Mouse (Mus musculus) intestine, embryonic 16.5 days (tissue): ENCODE results near the gene Tgfb1i1. TPM values are rescaled to one million over a fixed set of nuclear protein-coding genes. Genes with fewer than 3 reads are reported as not detected.
A peak's percentile ranks its signal among the peaks of the same experiment; 100 is the strongest.

ENCODE experiments used
- ATAC-seq: fragments of 200-750 bp; cut with Nextera tagmentation; 2 replicates; pipeline ENCODE4 v1.8.0; 2017; ENCODE audit warnings: moderate TSS enrichment, moderate library complexity
- H3K27ac ChIP-seq: fragments of 300-500 bp; sonication (generic); 2 replicates; pipeline ENCODE4 v1.5.1; 2014; ENCODE audit warnings: mild to moderate bottlenecking, low read length
- H3K27me3 ChIP-seq: fragments of 300-500 bp; sonication (generic); replicated peaks from 2 replicates; pipeline ENCODE4 v1.6.1; 2014; ENCODE audit warnings: low read length, control low read depth, mixed read lengths; ENCODE audit not compliant: control insufficient read depth, insufficient read depth
- H3K36me3 ChIP-seq: fragments of 300-500 bp; sonication (generic); 2 replicates; pipeline ENCODE4 v1.6.1; 2014; ENCODE audit warnings: low read length, control low read depth; ENCODE audit not compliant: control insufficient read depth, insufficient read depth
- H3K4me1 ChIP-seq: fragments of 300-500 bp; sonication (generic); 2 replicates; pipeline ENCODE4 v1.6.1; 2014; ENCODE audit warnings: low read length, control low read depth, mixed read lengths; ENCODE audit not compliant: control insufficient read depth, insufficient read depth
- H3K4me2 ChIP-seq: fragments of 300-500 bp; sonication (generic); 2 replicates; pipeline ENCODE4 v1.6.1; 2014; ENCODE audit warnings: low read depth, low read length, control low read depth
- H3K4me3 ChIP-seq: fragments of 300-500 bp; sonication (generic); 2 replicates; pipeline ENCODE4 v1.5.1; 2014; ENCODE audit warnings: mild to moderate bottlenecking, low read length
- H3K9ac ChIP-seq: fragments of 300-500 bp; sonication (generic); 2 replicates; pipeline ENCODE4 v1.6.1; 2014; ENCODE audit warnings: low read depth, low read length
- H3K9me3 ChIP-seq: fragments of 300-500 bp; sonication (generic); 2 replicates; pipeline ENCODE4 v1.6.1; 2016; ENCODE audit warnings: low read length, control low read depth; ENCODE audit not compliant: control insufficient read depth
- WGBS: fragments of 180-500 bp; shearing (Covaris S2); extraction: QIAGEN DNeasy Blood & Tissue Kit; methylation state at CpG from one replicate; pipeline ENCODE4 v1.1.7; 2014; 5-methylcytosine and 5-hydroxymethylcytosine counted together
- polyA plus RNA-seq: library from polyadenylated mRNA; unstranded; fragments of >200 nt; fragmentation: Nextera tagmentation; extraction: Ambion mirVana; gene quantifications from 2 replicates; pipeline ENCODE4 v1.2.1, GENCODE M21; 2015

Gene Tgfb1i1
- polyA plus RNA-seq, 1 experiment from 2014 or later = 175 TPM

- no peak overlapping the region for H3K9ac ChIP-seq
- H3K9me3 ChIP-seq = no peaks in the 10 kb centered on the region
- no peak overlapping the region for H3K4me3 ChIP-seq
- no peak overlapping the region for H3K27ac ChIP-seq
- ATAC-seq = no peak
- H3K36me3 ChIP-seq = no peaks in the 10 kb centered on the region
- H3K27me3 ChIP-seq = no peaks in the 10 kb centered on the region
- no peak overlapping the region for H3K4me2 ChIP-seq
- WGBS = 89% methylated on average over 3 of the region's 3 CpGs
- no peaks in the 10 kb centered on the region for H3K4me1 ChIP-seq
Observed at GRCm38 (mm10) chr7:128220936-128221335, 25.7 kb upstream of the Tgfb1i1 start.

DNA sequence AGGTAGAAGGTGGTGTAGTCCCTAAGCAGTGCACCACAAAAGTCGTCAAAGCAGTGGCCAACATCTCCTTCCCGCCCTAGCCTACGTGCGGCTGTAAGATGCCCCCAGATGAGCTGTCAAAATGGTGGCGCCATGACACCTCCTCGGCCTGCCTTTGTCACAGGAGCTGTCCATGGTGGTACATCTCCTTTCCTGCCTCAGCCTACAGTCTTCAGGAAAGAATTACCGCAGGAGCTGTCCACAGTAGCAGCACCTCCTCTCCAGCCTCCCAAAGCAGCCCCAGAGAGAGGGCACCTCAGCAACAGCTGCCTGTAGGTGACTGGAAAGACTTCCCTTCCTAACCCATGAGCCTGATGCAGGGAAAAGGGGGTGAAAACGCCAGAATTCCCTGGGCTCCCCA lies 14.9 kb upstream of the Tgfb1i1 start:
- Histone ChIP-seq H3K27me3 (no peaks in the 10 kb centered on the region), H3K36me3 (no peaks in the 10 kb centered on the region), H3K27ac (no peak overlapping the region), H3K4me2 (no peak overlapping the region), H3K9me3 (no peaks in the 10 kb centered on the region), H3K4me3 (no peak overlapping the region), H3K4me1 (peaks cover 3% of the 10 kb centered on the region), H3K9ac (no peak overlapping the region)
- ATAC-seq = no peak
- 38% methylated on average over 8 of the region's 8 CpGs for WGBS

GRCm38 (mm10) chr7:128234796-128235195 lies 11.8 kb upstream of the Tgfb1i1 start:
- no peak for ATAC-seq
- no peak overlapping the region for H3K27ac ChIP-seq
- no peak overlapping the region for H3K4me2 ChIP-seq
- no peaks in the 10 kb centered on the region for H3K9me3 ChIP-seq
- 86% methylated on average over 2 of the region's 2 CpGs for WGBS
- H3K4me1 ChIP-seq = peaks cover 10% of the 10 kb centered on the region
- H3K36me3 ChIP-seq = 0 out of 2 replicates have a peak, but pooled peaks cover 2% of the 10 kb centered on the region
- H3K9ac ChIP-seq = no peak overlapping the region
- no peaks in the 10 kb centered on the region for H3K27me3 ChIP-seq
- H3K4me3 ChIP-seq = no peak overlapping the region

DNA sequence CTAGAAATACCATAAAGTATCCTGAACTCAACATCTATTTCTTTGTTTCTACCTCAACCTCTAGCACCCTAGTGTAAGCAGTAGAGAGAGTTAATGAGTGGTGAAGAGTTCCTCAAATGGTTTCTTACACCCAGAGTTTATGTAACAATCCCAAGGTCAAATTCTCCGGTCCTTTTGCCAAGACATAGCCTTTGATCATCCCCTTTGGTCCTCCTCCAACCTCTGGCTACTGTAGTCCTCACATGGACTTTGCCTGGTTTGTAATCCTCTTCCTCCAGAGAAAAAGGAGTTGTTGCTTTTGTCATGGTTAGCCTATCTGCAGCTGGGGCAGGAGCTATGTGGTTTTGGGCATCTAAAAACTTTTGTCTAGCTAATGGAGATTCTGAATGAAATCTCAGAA lies 11.1 kb upstream of the Tgfb1i1 start:
- Histone ChIP-seq H3K4me1 (peaks cover 11% of the 10 kb centered on the region), H3K36me3 (peaks cover 4% of the 10 kb centered on the region; the same call in 1 of the 2 replicates), H3K9ac (no peak overlapping the region), H3K27ac (no peak overlapping the region), H3K9me3 (no peaks in the 10 kb centered on the region), H3K4me2 (no peak overlapping the region), H3K27me3 (no peaks in the 10 kb centered on the region), H3K4me3 (no peak overlapping the region)
- no peak for ATAC-seq
- WGBS = 70% methylated on average over 1 of the region's 1 CpGs

GRCm38 (mm10) chr7:128236426-128236825 lies 10.2 kb upstream of the Tgfb1i1 start:
- peak overlapping the region; percentile 89; the same call in 1 of the 2 replicates for H3K9ac ChIP-seq
- H3K9me3 ChIP-seq = no peaks in the 10 kb centered on the region
- peaks cover 13% of the 10 kb centered on the region for H3K4me1 ChIP-seq
- peak overlapping the region; percentile 56; the same call in 1 of the 2 replicates for H3K4me2 ChIP-seq
- WGBS = 96% methylated on average over 13 of the region's 13 CpGs
- 0 out of 2 replicates have a peak overlapping the region, but pooled peaks have one; percentile 73 for H3K4me3 ChIP-seq
- peak overlapping the region; percentile 95; the same call in 1 of the 2 replicates for H3K27ac ChIP-seq
- H3K36me3 ChIP-seq = peaks cover 4% of the 10 kb centered on the region; the same call in 1 of the 2 replicates
- H3K27me3 ChIP-seq = no peaks in the 10 kb centered on the region
- ATAC-seq = no peak

DNA sequence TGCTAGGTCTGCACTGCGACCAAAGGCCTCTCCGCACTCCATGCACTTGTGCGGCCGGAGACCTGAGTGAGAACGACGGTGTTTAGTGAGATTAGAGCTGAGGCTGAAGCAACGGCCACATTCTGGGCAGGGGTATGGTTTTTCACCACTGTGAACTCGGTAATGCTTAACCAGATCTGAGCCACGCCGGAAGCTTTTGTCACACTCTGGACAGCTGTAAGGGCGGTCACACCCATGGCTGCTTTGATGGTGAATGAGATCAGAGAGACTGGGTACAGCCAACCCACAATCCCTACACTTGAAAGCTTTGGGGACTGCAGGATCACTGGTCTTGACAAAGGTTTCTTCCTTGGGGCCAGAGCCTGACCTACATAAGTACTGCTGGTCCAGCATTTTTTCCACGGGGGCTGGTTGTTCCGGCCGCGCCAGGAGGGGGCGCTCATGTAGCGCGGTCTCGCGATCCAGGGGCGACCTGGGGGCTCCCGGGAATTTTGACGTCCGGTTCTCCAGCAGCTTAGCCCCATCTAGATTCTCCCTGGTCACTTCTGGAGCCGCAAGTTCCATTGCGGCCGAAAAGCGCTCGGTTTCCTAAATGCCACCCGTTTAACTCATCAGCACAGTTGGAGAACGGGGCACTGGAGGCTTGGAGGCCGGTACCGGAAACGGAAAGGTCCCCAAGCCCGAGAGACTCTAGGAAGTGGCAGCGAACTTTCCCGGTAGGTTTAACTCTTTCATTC lies 9.6 kb upstream of the Tgfb1i1 start, which contains the start of gene Armc5:
Gene Armc5 (plus strand): TSS at position 487 of the 737 bp plus-strand sequence.
- Histone ChIP-seq H3K4me1 (peaks cover 13% of the 10 kb centered on the region), H3K27me3 (no peaks in the 10 kb centered on the region), H3K27ac (peak within 1 kb of the TSS; percentile 95), H3K36me3 (peaks cover 4% of the 10 kb centered on the region; the same call in 1 of the 2 replicates), H3K9me3 (no peaks in the 10 kb centered on the region), H3K9ac (peak within 1 kb of the TSS; percentile 89), H3K4me3 (peak within 1 kb of the TSS; percentile 73), H3K4me2 (peak within 1 kb of the TSS; percentile 56)
- peak; percentile 53 for ATAC-seq
- 23% methylated on average over 37 of the region's 37 CpGs for WGBS

DNA sequence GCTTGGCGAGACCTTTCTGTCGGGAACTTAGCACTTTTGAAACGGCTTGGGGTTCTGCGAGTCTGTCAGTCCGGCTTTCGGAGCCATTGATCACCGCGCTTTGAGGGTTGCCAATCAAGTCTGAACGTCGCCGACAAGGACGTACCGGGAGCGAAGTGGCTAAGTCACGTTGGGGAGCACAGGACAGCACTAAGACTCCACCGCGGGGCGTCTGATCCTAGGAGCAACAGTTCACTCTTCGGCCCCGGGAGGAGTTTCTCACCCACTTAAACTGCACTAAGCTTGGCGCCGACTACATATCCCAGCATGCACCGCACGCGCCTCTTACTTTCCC lies 9.1 kb upstream of the Tgfb1i1 start:
- peaks cover 13% of the 10 kb centered on the region for H3K4me1 ChIP-seq
- no peak for ATAC-seq
- under 1% methylated on average over 25 of the region's 25 CpGs for WGBS
- H3K27me3 ChIP-seq = no peaks in the 10 kb centered on the region
- H3K4me2 ChIP-seq = peak overlapping the region; percentile 56
- peaks cover 4% of the 10 kb centered on the region; the same call in 1 of the 2 replicates for H3K36me3 ChIP-seq
- no peaks in the 10 kb centered on the region for H3K9me3 ChIP-seq
- H3K9ac ChIP-seq = peak overlapping the region; percentile 89
- peak overlapping the region; percentile 73 for H3K4me3 ChIP-seq
- peak overlapping the region; percentile 95 for H3K27ac ChIP-seq

DNA sequence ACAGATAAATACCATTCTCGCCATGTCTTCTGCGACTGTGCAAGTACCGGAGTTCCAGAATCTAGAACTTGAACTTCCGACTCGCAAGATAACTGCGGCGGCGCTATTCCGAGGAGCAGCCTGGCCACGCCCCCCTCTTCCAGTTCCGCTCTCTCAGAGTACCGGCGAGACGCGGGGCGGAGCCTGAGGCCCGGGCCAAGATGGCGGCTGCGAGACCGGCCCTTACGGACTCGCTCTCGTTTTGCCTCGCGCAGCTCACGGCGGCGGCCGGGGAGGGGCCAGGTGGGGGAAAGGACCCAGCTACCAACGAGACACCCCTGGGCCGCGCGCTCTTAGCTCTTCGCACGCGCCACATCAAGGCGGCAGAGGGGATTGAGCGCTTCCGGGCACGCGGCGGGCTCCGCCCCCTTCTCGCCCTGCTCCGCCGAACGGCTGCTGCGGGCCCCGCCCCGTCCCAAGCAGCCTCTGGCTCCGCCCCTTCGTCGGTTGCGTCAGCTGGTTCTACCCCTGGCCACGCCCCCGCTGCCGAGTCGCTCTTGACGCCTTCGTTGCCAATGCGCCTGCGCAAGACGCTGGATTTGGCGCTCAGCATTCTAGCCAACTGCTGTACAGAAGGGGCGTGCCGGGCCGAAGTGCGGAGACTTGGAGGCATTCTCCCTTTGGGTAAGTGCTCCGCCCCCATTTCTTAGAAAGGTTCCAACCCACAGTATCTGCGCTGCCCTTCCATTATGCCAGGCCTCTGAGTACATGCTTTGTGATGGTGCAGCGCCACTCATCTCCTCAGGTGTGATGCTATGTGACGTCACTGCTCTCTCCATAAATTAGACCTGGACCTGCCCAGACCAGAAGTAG lies 8.5 kb upstream of the Tgfb1i1 start, which contains the start of gene 9130023H24Rik:
Gene 9130023H24Rik (minus strand): TSS at position 105 of the 852 bp plus-strand sequence.
- H3K9me3 ChIP-seq = no peaks in the 10 kb centered on the region
- WGBS = under 1% methylated on average over 67 of the region's 72 CpGs
- H3K36me3 ChIP-seq = peaks cover 4% of the 10 kb centered on the region; the same call in 1 of the 2 replicates
- H3K4me2 ChIP-seq = peak within 1 kb of the TSS; percentile 56
- H3K4me3 ChIP-seq = peak within 1 kb of the TSS; percentile 73
- peak within 1 kb of the TSS; percentile 89 for H3K9ac ChIP-seq
- peaks cover 13% of the 10 kb centered on the region for H3K4me1 ChIP-seq
- peak within 1 kb of the TSS; percentile 95 for H3K27ac ChIP-seq
- no peaks in the 10 kb centered on the region for H3K27me3 ChIP-seq
- ATAC-seq = peak; percentile 92

GRCm38 (mm10) chr7:128238991-128239390 lies 7.6 kb upstream of the Tgfb1i1 start:
- peak overlapping the region; percentile 68 for H3K27ac ChIP-seq
- no peaks in the 10 kb centered on the region for H3K9me3 ChIP-seq
- H3K27me3 ChIP-seq = no peaks in the 10 kb centered on the region
- H3K4me3 ChIP-seq = peak overlapping the region; percentile 73
- H3K4me1 ChIP-seq = peaks cover 13% of the 10 kb centered on the region
- peaks cover 4% of the 10 kb centered on the region; the same call in 1 of the 2 replicates for H3K36me3 ChIP-seq
- peak overlapping the region; percentile 21; the same call in 1 of the 2 replicates for H3K9ac ChIP-seq
- H3K4me2 ChIP-seq = peak overlapping the region; percentile 56
- WGBS = 21% methylated on average over 4 of the region's 4 CpGs
- ATAC-seq = no peak
